Mouse (Mus musculus): Measurements from ENCODE around the gene 4933407L21Rik.

The 4933407L21Rik gene

GRCm38 (mm10) chr1:85916830-85917450 lies 11.3 kb upstream of the 4933407L21Rik start:
- no peak for DNase-seq (ENCODE audit: low read depth, low spot score)

- DNase-seq (ENCODE audit: low read depth, low spot score) = no peak
These were observed 8.7 kb upstream of the 4933407L21Rik start for GRCm38 (mm10) chr1:85919621-85920020.

GRCm38 (mm10) chr1:85921725-85922124 lies 6.6 kb upstream of the 4933407L21Rik start:
- no peak for DNase-seq (ENCODE audit: low read depth, low spot score)

GRCm38 (mm10) chr1:85922127-85922864 lies 6.0 kb upstream of the 4933407L21Rik start:
- no peak for DNase-seq (ENCODE audit: low read depth, low spot score)

- no peak for DNase-seq (ENCODE audit: low read depth, low spot score)
These were observed 5.4 kb upstream of the 4933407L21Rik start for GRCm38 (mm10) chr1:85922865-85923211.

GRCm38 (mm10) chr1:85925183-85925582 lies 3.1 kb upstream of the 4933407L21Rik start:
- DNase-seq (ENCODE audit: low read depth, low spot score) = no peak

GRCm38 (mm10) chr1:85928688-85929065 lies 394 bp downstream of the 4933407L21Rik start:
- peak; percentile 50 for DNase-seq (ENCODE audit: low read depth, low spot score)

GRCm38 (mm10) chr1:85929406-85929805 lies 1.1 kb downstream of the 4933407L21Rik start:
- DNase-seq (ENCODE audit: low read depth, low spot score) = no peak

GRCm38 (mm10) chr1:85931170-85931569 lies 2.9 kb downstream of the 4933407L21Rik start:
- DNase-seq (ENCODE audit: low read depth, low spot score) = no peak

- DNase-seq (ENCODE audit: low read depth, low spot score) = peak; percentile 56
These were observed 4.9 kb downstream of the 4933407L21Rik start for GRCm38 (mm10) chr1:85933226-85933625.

- DNase-seq (ENCODE audit: low read depth, low spot score) = no peak
These were observed 5.6 kb downstream of the 4933407L21Rik start for GRCm38 (mm10) chr1:85933631-85934465.

GRCm38 (mm10) chr1:85934560-85934959 lies 6.3 kb downstream of the 4933407L21Rik start:
- no peak for DNase-seq (ENCODE audit: low read depth, low spot score)

GRCm38 (mm10) chr1:85935148-85935852 lies 7.0 kb downstream of the 4933407L21Rik start:
- DNase-seq (ENCODE audit: low read depth, low spot score) = peak; percentile 73

GRCm38 (mm10) chr1:85936265-85936664 lies 8.0 kb downstream of the 4933407L21Rik start:
- no peak for DNase-seq (ENCODE audit: low read depth, low spot score)

- no peak for DNase-seq (ENCODE audit: low read depth, low spot score)
These were observed 9.0 kb downstream of the 4933407L21Rik start for GRCm38 (mm10) chr1:85937323-85937722.

- no peak for DNase-seq (ENCODE audit: low read depth, low spot score)
These were observed 14.0 kb downstream of the 4933407L21Rik start for GRCm38 (mm10) chr1:85942318-85942717.

- DNase-seq (ENCODE audit: low read depth, low spot score) = no peak
These were observed 20.9 kb downstream of the 4933407L21Rik start for GRCm38 (mm10) chr1:85949085-85949684.

- no peak for DNase-seq (ENCODE audit: low read depth, low spot score)
These were observed 26.9 kb downstream of the 4933407L21Rik start for GRCm38 (mm10) chr1:85955150-85955549.

- no peak for DNase-seq (ENCODE audit: low read depth, low spot score)
These were observed 29.0 kb downstream of the 4933407L21Rik start for GRCm38 (mm10) chr1:85957290-85957689.

- peak; percentile 38 for DNase-seq (ENCODE audit: low read depth, low spot score)
These were observed 29.8 kb downstream of the 4933407L21Rik start for GRCm38 (mm10) chr1:85957942-85958619.

Measured in A20 (cell line).